Mouse (Mus musculus): Measurements from ENCODE around the gene Sdf2. TPM values are rescaled to one million over a fixed set of nuclear protein-coding genes. Genes with fewer than 3 reads are reported as not detected.

The Sdf2 gene
- polyA plus RNA-seq (2012; rRNA removed): 125 and 140 TPM in 2 replicates
- 93.8 and 107 TPM in 2 replicates for polyA plus RNA-seq (2014; fragmentation: Nextera tagmentation; extraction: Ambion mirVana)

DNA sequence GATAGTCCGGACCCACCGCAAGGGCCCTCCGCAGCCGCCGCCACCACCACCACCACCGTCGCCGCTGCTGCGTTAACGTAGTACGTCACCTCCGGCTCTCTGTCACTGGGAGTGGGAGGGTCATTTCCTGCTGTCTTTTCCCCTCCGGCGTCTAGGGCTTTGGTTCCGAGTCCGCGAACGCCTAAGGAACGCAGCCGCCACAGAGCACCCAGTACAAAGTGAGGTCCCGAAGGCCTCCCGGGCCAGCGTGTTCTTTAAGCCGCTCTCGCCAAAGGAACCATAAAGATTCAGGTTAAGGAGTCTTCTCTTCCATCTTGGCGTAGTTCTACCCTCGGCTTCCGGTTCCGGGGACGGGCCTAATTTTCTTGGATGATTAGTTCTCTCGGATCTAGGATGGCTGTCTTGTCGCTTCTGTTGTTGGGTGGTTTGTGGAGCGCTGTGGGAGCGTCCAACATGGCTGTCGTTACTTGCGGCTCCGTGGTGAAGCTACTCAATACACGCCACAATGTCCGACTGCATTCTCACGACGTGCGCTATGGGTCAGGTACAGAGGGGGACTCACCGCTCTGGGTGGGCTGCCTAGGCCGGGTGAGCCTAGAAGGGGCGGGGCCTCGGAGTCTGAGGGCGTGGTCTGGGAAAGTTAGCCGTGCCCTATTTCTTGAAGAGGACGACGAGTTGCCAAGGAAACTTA, at the start of gene Sdf2, which contains the start of gene Supt6:
TSS of gene Sdf2 (plus strand) at position 120 of the 691 bp plus-strand sequence.
TSS of gene Supt6 (minus strand) at position 361 of the 691 bp plus-strand sequence.
- Histone ChIP-seq H3K4me1 (ENCODE audit: control insufficient read depth, insufficient read depth, low read length) (peaks cover 20% of the 10 kb centered on the region), H3K4me3 (replicated peaks; ENCODE audit: low read length) (peak within 1 kb of the TSS; percentile 79), H3K9ac (ENCODE audit: low read depth, low read length, severe bottlenecking) (peak within 1 kb of the TSS; percentile 85), H3K9me3 (ENCODE audit: control insufficient read depth, low read length) (no peaks in the 10 kb centered on the region), H3K27me3 (ENCODE audit: control insufficient read depth, insufficient read depth, low read length) (no peaks in the 10 kb centered on the region), H3K36me3 (ENCODE audit: control insufficient read depth, insufficient read depth, low read length) (peaks cover 9% of the 10 kb centered on the region), H3K27ac (replicated peaks; ENCODE audit: low read depth, low read length) (peak within 1 kb of the TSS; percentile 79), H3K4me2 (replicated peaks; ENCODE audit: low read depth, low read length, severe bottlenecking) (peak within 1 kb of the TSS; percentile 73)
- peak; percentile 64; the same call in 1 of the 2 replicates for TF ChIP-seq POLR2A (IDR thresholded peaks at IDR 0.05; ENCODE audit: borderline replicate concordance, extremely low read depth, insufficient read depth, insufficient read length)
- DNase-seq (ENCODE audit: low spot score) (peak; percentile 88), ATAC-seq (ENCODE audit: low FRiP score, low read depth) (peak; percentile 91)
- WGBS: under 1% methylated on average over 50 of the region's 50 CpGs

DNA sequence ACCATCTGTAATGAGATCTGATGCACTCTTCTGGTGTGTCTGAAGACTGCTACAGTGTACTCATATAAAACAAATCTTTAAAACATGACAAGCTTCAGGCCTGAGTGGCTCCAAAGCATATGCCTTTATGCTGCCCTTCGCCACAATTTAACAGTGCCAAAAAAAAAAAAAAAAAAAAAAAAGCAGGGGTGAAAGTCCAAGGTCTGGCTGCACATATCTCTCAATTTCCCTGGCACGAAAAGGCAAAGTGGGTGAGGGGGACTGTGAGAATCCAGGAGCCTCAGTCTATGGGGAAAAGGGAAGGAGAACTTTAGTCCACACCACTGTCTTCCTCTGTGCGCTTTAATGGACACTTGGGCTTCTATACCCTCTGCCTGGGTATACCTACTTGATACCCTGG, 43.2 kb upstream of the Sdf2 start:
- no peak overlapping the region for H3K4me3 ChIP-seq (replicated peaks; ENCODE audit: low read length)
- WGBS: 91% methylated on average over 3 of the region's 3 CpGs
- H3K9ac ChIP-seq (ENCODE audit: low read depth, low read length, severe bottlenecking): no peak overlapping the region
- peaks cover 34% of the 10 kb centered on the region for H3K36me3 ChIP-seq (ENCODE audit: control insufficient read depth, insufficient read depth, low read length)
- H3K4me1 ChIP-seq (ENCODE audit: control insufficient read depth, insufficient read depth, low read length): no peaks in the 10 kb centered on the region
- TF ChIP-seq POLR2A (IDR thresholded peaks at IDR 0.05; ENCODE audit: borderline replicate concordance, extremely low read depth, insufficient read depth, insufficient read length): no peak
- H3K27ac ChIP-seq (replicated peaks; ENCODE audit: low read depth, low read length): no peak overlapping the region
- no peaks in the 10 kb centered on the region for H3K27me3 ChIP-seq (ENCODE audit: control insufficient read depth, insufficient read depth, low read length)
- H3K9me3 ChIP-seq (ENCODE audit: control insufficient read depth, low read length): no peaks in the 10 kb centered on the region
- no peak for ATAC-seq (ENCODE audit: low FRiP score, low read depth)
- H3K4me2 ChIP-seq (replicated peaks; ENCODE audit: low read depth, low read length, severe bottlenecking): no peak overlapping the region
- DNase-seq (ENCODE audit: low spot score): no peak

DNA sequence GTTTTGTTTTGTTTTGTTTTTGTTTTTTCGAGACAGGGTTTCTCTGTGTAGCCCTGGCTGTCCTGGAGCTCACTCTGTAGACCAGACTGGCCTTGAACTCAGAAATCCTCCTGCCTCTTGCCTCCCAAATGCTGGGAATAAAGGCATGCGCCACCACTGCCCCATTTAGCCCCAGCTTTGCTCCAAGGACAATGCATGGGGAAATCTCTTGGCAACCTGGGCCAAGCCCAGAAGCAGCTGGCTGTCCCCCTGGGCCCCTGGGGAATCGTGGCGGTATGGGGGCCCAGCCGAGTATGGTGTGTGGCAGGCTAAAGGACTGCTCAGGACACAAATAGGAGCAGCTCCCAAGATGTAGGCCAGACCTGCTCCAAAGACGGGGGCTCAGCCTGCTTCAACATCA, 41.3 kb upstream of the Sdf2 start:
- WGBS: 84% methylated on average over 6 of the region's 6 CpGs
- Histone ChIP-seq H3K36me3 (ENCODE audit: control insufficient read depth, insufficient read depth, low read length) (peaks cover 54% of the 10 kb centered on the region), H3K4me1 (ENCODE audit: control insufficient read depth, insufficient read depth, low read length) (no peaks in the 10 kb centered on the region), H3K4me3 (replicated peaks; ENCODE audit: low read length) (no peak overlapping the region), H3K9me3 (ENCODE audit: control insufficient read depth, low read length) (no peaks in the 10 kb centered on the region), H3K27me3 (ENCODE audit: control insufficient read depth, insufficient read depth, low read length) (no peaks in the 10 kb centered on the region), H3K27ac (replicated peaks; ENCODE audit: low read depth, low read length) (no peak overlapping the region), H3K9ac (ENCODE audit: low read depth, low read length, severe bottlenecking) (no peak overlapping the region), H3K4me2 (replicated peaks; ENCODE audit: low read depth, low read length, severe bottlenecking) (no peak overlapping the region)
- ATAC-seq (ENCODE audit: low FRiP score, low read depth) (no peak), DNase-seq (ENCODE audit: low spot score) (no peak)
- no peak for TF ChIP-seq POLR2A (IDR thresholded peaks at IDR 0.05; ENCODE audit: borderline replicate concordance, extremely low read depth, insufficient read depth, insufficient read length)

DNA sequence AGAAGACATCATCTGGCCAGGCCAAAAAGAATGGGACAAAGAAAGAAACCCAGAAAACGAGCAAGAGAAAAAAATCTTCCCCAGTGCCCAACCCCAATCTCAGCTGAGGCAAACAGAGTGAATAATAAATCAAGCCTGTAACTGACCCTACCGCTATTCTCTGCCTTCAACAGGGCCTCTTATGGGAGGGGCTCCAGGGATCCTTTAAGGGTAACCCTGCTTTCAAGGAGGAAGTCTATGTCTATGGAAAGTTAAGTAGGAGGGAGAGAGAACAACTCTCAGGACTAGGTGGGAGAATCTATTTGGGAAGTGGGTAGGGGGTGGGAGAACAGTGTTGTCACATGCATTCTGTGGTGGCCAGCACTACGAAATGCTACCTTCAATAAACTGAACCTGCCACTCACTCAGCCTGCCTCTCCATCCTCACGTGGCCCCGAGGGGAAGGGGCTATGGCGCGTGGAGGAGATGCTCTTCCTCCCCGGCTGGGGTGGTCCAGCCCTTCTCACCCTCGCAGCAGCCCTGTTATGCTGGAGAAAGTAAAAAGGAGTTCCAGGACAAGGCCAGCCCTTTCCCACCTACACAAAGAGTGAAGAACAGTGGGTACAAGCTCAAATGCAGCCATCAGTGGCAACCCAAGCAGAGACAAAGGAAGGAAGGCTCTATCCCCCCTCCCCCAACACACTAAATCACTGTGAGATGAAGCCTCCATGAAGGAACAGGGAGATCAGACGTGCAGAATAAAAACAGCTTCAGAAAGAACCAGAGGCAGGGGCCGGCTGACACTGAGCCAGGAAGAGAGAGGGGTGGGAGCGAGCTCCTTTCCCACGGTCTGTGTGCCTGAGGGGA, 40.0 kb upstream of the Sdf2 start:
- Histone ChIP-seq H3K9me3 (ENCODE audit: control insufficient read depth, low read length) (no peaks in the 10 kb centered on the region), H3K36me3 (ENCODE audit: control insufficient read depth, insufficient read depth, low read length) (peaks cover 67% of the 10 kb centered on the region), H3K4me2 (replicated peaks; ENCODE audit: low read depth, low read length, severe bottlenecking) (no peak overlapping the region), H3K27me3 (ENCODE audit: control insufficient read depth, insufficient read depth, low read length) (no peaks in the 10 kb centered on the region), H3K9ac (ENCODE audit: low read depth, low read length, severe bottlenecking) (no peak overlapping the region), H3K27ac (replicated peaks; ENCODE audit: low read depth, low read length) (no peak overlapping the region), H3K4me3 (replicated peaks; ENCODE audit: low read length) (no peak overlapping the region), H3K4me1 (ENCODE audit: control insufficient read depth, insufficient read depth, low read length) (no peaks in the 10 kb centered on the region)
- ATAC-seq (ENCODE audit: low FRiP score, low read depth) (no peak), DNase-seq (ENCODE audit: low spot score) (no peak)
- WGBS: 66% methylated on average over 13 of the region's 13 CpGs
- TF ChIP-seq POLR2A (IDR thresholded peaks at IDR 0.05; ENCODE audit: borderline replicate concordance, extremely low read depth, insufficient read depth, insufficient read length): no peak

DNA sequence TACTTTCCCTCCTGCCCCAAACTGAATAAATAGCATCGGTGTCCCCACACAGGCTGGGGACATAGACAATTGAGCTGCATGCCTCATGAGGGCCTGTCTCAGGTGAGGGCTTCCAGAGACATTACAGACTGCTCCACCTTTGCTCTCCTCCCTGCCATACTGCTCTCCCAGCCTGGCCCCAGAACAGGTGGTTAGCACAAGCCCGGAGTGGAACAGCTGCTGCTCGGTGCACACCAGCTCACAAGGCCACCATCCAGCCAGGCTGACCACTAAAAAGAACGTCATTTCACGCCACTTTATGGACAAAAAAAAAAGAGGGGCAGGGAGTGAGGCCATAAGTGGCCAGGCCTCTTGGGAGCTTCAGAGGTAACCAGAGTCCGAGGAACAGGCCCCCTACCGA, 38.4 kb upstream of the Sdf2 start:
- Histone ChIP-seq H3K4me3 (replicated peaks; ENCODE audit: low read length) (no peak overlapping the region), H3K9me3 (ENCODE audit: control insufficient read depth, low read length) (no peaks in the 10 kb centered on the region), H3K4me1 (ENCODE audit: control insufficient read depth, insufficient read depth, low read length) (no peaks in the 10 kb centered on the region), H3K27ac (replicated peaks; ENCODE audit: low read depth, low read length) (no peak overlapping the region), H3K27me3 (ENCODE audit: control insufficient read depth, insufficient read depth, low read length) (no peaks in the 10 kb centered on the region), H3K4me2 (replicated peaks; ENCODE audit: low read depth, low read length, severe bottlenecking) (no peak overlapping the region), H3K36me3 (ENCODE audit: control insufficient read depth, insufficient read depth, low read length) (peaks cover 83% of the 10 kb centered on the region), H3K9ac (ENCODE audit: low read depth, low read length, severe bottlenecking) (no peak overlapping the region)
- TF ChIP-seq POLR2A (IDR thresholded peaks at IDR 0.05; ENCODE audit: borderline replicate concordance, extremely low read depth, insufficient read depth, insufficient read length): no peak
- ATAC-seq (ENCODE audit: low FRiP score, low read depth) (no peak), DNase-seq (ENCODE audit: low spot score) (no peak)
- 93% methylated on average over 7 of the region's 7 CpGs for WGBS

Measured in limb, embryonic 14.5 days (tissue).